Mouse (Mus musculus) neural tube, embryonic 14.5 days (tissue): Measurements from ENCODE around the gene Nid1. TPM values are rescaled to one million over a fixed set of nuclear protein-coding genes. Genes with fewer than 3 reads are reported as not detected.

Experiments used
- ATAC-seq: fragments of 200-750 bp; cut with Nextera tagmentation; 2 replicates; pipeline ENCODE4 v1.8.0; 2017; ENCODE audit warnings: low read depth, mild to moderate bottlenecking, moderate TSS enrichment, moderate library complexity
- H3K27ac ChIP-seq: fragments of 300-500 bp; sonication (generic); 2 replicates; pipeline ENCODE4 v1.5.1; 2014; ENCODE audit warnings: low read depth, mild to moderate bottlenecking, control low read depth, low read length, moderate library complexity, mixed read lengths
- H3K27me3 ChIP-seq: fragments of 300-500 bp; sonication (generic); 2 replicates; pipeline ENCODE4 v1.6.1; 2014; ENCODE audit warnings: low read length; ENCODE audit not compliant: control insufficient read depth, insufficient read depth
- H3K36me3 ChIP-seq: fragments of 300-500 bp; sonication (generic); 2 replicates; pipeline ENCODE4 v1.6.1; 2014; ENCODE audit warnings: low read length, mixed read lengths; ENCODE audit not compliant: control insufficient read depth, insufficient read depth
- H3K4me1 ChIP-seq: fragments of 300-500 bp; sonication (generic); 2 replicates; pipeline ENCODE4 v1.6.1; 2014; ENCODE audit warnings: low read length; ENCODE audit not compliant: control insufficient read depth, insufficient read depth
- H3K4me2 ChIP-seq: fragments of 300-500 bp; sonication (generic); 2 replicates; pipeline ENCODE4 v1.6.1; 2014; ENCODE audit warnings: mild to moderate bottlenecking, low read depth, low read length, control low read depth
- H3K4me3 ChIP-seq: fragments of 300-500 bp; sonication (generic); 2 replicates; pipeline ENCODE4 v1.5.1; 2014; ENCODE audit warnings: low read depth, low read length, control low read depth, mixed read lengths
- H3K9ac ChIP-seq: fragments of 300-500 bp; sonication (generic); replicated peaks from 2 replicates; pipeline ENCODE4 v1.6.1; 2014; ENCODE audit warnings: low read depth, mild to moderate bottlenecking, control low read depth, low read length, mixed read lengths
- H3K9me3 ChIP-seq: fragments of 300-500 bp; sonication (generic); 2 replicates; pipeline ENCODE4 v1.6.1; 2016; ENCODE audit warnings: low read length; ENCODE audit not compliant: control insufficient read depth
- WGBS: fragments of 180-500 bp; shearing (Covaris S2); extraction: QIAGEN DNeasy Blood & Tissue Kit; methylation state at CpG from one replicate; pipeline ENCODE4 v1.1.7; 2014; 5-methylcytosine and 5-hydroxymethylcytosine counted together
- polyA plus RNA-seq: library from polyadenylated mRNA; unstranded; fragments of >200 nt; fragmentation: Nextera tagmentation; extraction: Ambion mirVana; gene quantifications from 2 replicates; pipeline ENCODE4 v1.2.1, GENCODE M21; 2014

Nid1 gene
- polyA plus RNA-seq, 1 experiment from 2014 or later, result 39.1 TPM

- no peaks in the 10 kb centered on the region for H3K27me3 ChIP-seq
- H3K9ac ChIP-seq, result no peak overlapping the region
- no peak overlapping the region for H3K4me3 ChIP-seq
- H3K27ac ChIP-seq, result no peak overlapping the region
- H3K36me3 ChIP-seq, result no peaks in the 10 kb centered on the region
- no peaks in the 10 kb centered on the region for H3K9me3 ChIP-seq
- no peak overlapping the region for H3K4me2 ChIP-seq
- no peak for ATAC-seq
- no peaks in the 10 kb centered on the region for H3K4me1 ChIP-seq
- 93% methylated on average over 5 of the region's 5 CpGs for WGBS
Observed at GRCm38 (mm10) chr13:13520436-13520835, 83.1 kb downstream of the Nid1 start.

DNA sequence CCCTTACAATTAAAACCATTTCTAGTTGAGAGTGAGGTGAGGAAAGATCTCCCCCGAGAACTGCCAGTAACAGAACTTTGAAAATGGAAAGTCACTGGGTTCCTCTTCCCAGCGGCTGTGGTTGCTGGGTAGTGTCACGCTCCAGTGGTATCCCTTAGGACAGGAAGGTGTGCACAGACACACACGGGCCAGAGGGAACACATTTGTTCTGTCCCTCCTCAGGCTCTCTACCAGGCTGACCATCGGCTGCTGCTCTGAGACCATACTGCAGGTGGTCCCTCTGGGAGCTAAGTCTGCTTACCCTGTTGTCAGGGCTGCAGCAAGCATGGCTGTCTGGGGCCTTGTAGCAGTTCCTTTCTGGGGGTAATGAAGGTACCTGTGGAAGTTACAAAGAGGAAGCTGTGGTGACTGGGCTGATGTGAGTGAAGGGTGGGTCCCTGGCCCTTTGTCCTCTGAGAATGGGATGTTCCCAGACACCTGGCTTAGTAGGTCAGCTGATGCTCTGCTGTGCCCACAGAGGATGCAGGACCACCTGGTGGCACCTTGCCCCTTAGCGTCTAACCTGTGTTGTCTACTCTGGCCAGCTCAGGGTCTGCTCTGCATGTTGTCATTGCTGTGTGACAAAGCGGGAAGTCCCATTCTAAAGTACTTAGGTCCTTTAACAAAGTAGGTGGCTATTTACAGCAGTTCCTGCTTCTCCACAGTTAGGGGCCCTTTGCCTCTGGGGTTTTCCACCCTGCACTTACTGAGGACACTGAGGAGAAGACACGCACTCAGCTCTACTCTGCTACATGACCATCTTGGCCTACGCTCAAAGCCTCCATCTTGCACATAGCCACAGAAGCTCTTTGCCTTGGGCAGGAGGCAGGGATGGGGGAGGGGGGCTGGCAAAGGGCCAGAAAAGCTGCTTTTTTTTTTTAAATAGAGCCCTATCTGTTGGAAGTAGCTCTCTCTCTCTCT lies 86.6 kb downstream of the Nid1 start:
- WGBS, result 88% methylated on average over 9 of the region's 9 CpGs
- no peak overlapping the region for H3K4me3 ChIP-seq
- no peak overlapping the region for H3K27ac ChIP-seq
- no peak overlapping the region for H3K9ac ChIP-seq
- H3K4me1 ChIP-seq, result no peaks in the 10 kb centered on the region
- ATAC-seq, result 0 out of 2 replicates have a peak, but pooled peaks have one; percentile 14
- no peaks in the 10 kb centered on the region for H3K36me3 ChIP-seq
- H3K4me2 ChIP-seq, result no peak overlapping the region
- H3K27me3 ChIP-seq, result no peaks in the 10 kb centered on the region
- no peaks in the 10 kb centered on the region for H3K9me3 ChIP-seq

DNA sequence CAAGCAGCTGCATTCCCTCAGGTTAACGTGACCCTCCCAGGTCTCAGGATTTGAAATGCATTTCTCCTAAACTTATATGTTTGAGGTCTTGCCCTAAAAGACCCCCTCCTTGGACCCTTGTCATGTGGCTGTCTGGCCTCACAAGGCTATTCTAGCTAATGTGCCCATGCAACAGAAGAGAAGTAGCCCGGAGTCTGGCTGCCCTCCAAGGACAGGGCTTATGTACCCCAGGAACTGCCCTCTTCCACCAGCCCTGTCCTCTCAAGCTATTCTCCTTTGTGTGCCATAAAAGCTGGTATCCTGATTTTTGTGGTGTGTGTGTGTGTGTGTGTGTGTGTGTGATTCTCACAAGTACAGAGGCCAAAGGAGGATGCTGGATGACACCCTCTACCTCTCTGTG lies 87.9 kb downstream of the Nid1 start:
- ATAC-seq, result no peak
- Histone ChIP-seq H3K27me3 (no peaks in the 10 kb centered on the region), H3K27ac (no peak overlapping the region), H3K36me3 (no peaks in the 10 kb centered on the region), H3K9me3 (no peaks in the 10 kb centered on the region), H3K4me2 (no peak overlapping the region), H3K4me1 (no peaks in the 10 kb centered on the region), H3K4me3 (no peak overlapping the region), H3K9ac (no peak overlapping the region)
- whole genome bisulfite sequencing, result 88% methylated on average over 2 of the region's 2 CpGs

GRCm38 (mm10) chr13:13525877-13526276 lies 88.5 kb downstream of the Nid1 start:
- no peak overlapping the region for H3K27ac ChIP-seq
- H3K4me3 ChIP-seq, result no peak overlapping the region
- H3K9me3 ChIP-seq, result no peaks in the 10 kb centered on the region
- no peaks in the 10 kb centered on the region for H3K27me3 ChIP-seq
- H3K9ac ChIP-seq, result no peak overlapping the region
- no peaks in the 10 kb centered on the region for H3K36me3 ChIP-seq
- no peak for ATAC-seq
- WGBS, result 86% methylated on average over 5 of the region's 5 CpGs
- no peaks in the 10 kb centered on the region for H3K4me1 ChIP-seq
- H3K4me2 ChIP-seq, result no peak overlapping the region

DNA sequence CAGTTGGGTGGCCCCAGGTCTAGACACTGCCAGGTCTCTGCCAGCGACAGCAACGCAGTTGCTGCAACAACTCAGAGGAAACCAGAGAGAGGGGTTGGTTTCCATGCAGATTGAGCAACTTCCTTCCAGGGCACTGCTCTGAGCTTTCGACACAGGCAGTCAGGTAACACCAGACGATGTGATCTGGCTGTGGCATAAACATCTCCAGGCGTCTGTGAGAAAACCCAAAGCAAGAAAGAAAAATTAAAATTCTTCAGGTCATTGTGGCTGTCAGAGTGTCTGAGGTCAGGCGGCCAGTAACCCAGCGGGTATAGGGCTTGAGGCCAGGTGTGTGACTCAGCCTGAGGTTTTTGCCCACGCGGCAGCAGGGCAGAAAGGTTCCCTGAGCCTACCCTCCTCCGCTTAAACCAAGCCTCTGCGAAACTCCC lies 91.8 kb downstream of the Nid1 start:
- H3K27me3 ChIP-seq, result no peaks in the 10 kb centered on the region
- WGBS, result 82% methylated on average over 11 of the region's 11 CpGs

DNA sequence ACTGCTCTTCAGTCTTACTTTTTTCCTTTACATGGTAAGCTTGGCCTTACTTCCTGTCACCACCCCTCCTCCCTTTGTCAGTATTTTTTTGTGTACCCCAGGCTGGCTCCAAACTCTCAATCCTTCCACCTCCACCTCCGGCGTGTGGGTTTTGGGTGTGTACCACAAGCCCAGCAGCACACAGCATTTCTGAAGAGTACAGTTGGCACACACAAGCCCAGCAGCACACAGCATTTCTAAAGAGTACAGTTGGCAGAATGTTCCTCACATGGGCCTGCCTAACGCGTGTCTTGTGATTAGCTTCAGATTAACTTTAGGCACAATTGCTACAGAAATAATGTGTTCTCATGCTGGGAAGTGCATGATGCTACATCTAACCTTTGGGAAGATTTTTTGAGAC lies 93.6 kb downstream of the Nid1 start:
- 89% methylated on average over 4 of the region's 4 CpGs for WGBS
- H3K4me1 ChIP-seq, result no peaks in the 10 kb centered on the region
- no peak for ATAC-seq
- H3K36me3 ChIP-seq, result no peaks in the 10 kb centered on the region
- no peaks in the 10 kb centered on the region for H3K9me3 ChIP-seq
- H3K27me3 ChIP-seq, result no peaks in the 10 kb centered on the region
- H3K9ac ChIP-seq, result no peak overlapping the region
- H3K27ac ChIP-seq, result no peak overlapping the region
- no peak overlapping the region for H3K4me3 ChIP-seq
- H3K4me2 ChIP-seq, result no peak overlapping the region

More for the DNA sequence above, 91.8 kb downstream of the Nid1 start:
- ATAC-seq, result no peak
- H3K4me1 ChIP-seq, result no peaks in the 10 kb centered on the region
- H3K9ac ChIP-seq, result no peak overlapping the region
- H3K4me2 ChIP-seq, result no peak overlapping the region
- no peaks in the 10 kb centered on the region for H3K9me3 ChIP-seq
- H3K4me3 ChIP-seq, result no peak overlapping the region
- H3K36me3 ChIP-seq, result no peaks in the 10 kb centered on the region
- H3K27ac ChIP-seq, result no peak overlapping the region

GRCm38 (mm10) chr13:13531923-13532322 lies 94.6 kb downstream of the Nid1 start:
- H3K4me1 ChIP-seq, result no peaks in the 10 kb centered on the region
- no peak overlapping the region for H3K4me2 ChIP-seq
- no peaks in the 10 kb centered on the region for H3K9me3 ChIP-seq
- H3K4me3 ChIP-seq, result no peak overlapping the region
- H3K27ac ChIP-seq, result no peak overlapping the region
- H3K36me3 ChIP-seq, result no peaks in the 10 kb centered on the region
- 92% methylated on average over 7 of the region's 7 CpGs for WGBS
- H3K27me3 ChIP-seq, result no peaks in the 10 kb centered on the region
- no peak for ATAC-seq
- no peak overlapping the region for H3K9ac ChIP-seq

GRCm38 (mm10) chr13:13536555-13536954 lies 99.2 kb downstream of the Nid1 start:
- no peak overlapping the region for H3K9ac ChIP-seq
- H3K4me1 ChIP-seq, result no peaks in the 10 kb centered on the region
- no peak overlapping the region for H3K4me3 ChIP-seq
- no peak overlapping the region for H3K4me2 ChIP-seq
- H3K36me3 ChIP-seq, result no peaks in the 10 kb centered on the region
- H3K9me3 ChIP-seq, result no peaks in the 10 kb centered on the region
- WGBS, result 92% methylated on average over 2 of the region's 2 CpGs
- ATAC-seq, result no peak
- H3K27me3 ChIP-seq, result no peaks in the 10 kb centered on the region
- H3K27ac ChIP-seq, result no peak overlapping the region

GRCm38 (mm10) chr13:13537272-13538015 lies 100.1 kb downstream of the Nid1 start:
- H3K4me1 ChIP-seq, result no peaks in the 10 kb centered on the region
- H3K36me3 ChIP-seq, result no peaks in the 10 kb centered on the region
- no peak overlapping the region for H3K9ac ChIP-seq
- 86% methylated on average over 2 of the region's 2 CpGs for WGBS
- no peaks in the 10 kb centered on the region for H3K27me3 ChIP-seq
- ATAC-seq, result no peak
- H3K4me3 ChIP-seq, result no peak overlapping the region
- no peak overlapping the region for H3K27ac ChIP-seq
- H3K9me3 ChIP-seq, result no peaks in the 10 kb centered on the region
- no peak overlapping the region for H3K4me2 ChIP-seq
